Mouse (Mus musculus): ENCODE data around the gene Hpse2. TPM values are rescaled to one million over a fixed set of nuclear protein-coding genes. Genes with fewer than 3 reads are reported as not detected.

Gene Hpse2
- polyA plus RNA-seq, 1 experiment from 2014 or later, result 0.58 TPM

DNA sequence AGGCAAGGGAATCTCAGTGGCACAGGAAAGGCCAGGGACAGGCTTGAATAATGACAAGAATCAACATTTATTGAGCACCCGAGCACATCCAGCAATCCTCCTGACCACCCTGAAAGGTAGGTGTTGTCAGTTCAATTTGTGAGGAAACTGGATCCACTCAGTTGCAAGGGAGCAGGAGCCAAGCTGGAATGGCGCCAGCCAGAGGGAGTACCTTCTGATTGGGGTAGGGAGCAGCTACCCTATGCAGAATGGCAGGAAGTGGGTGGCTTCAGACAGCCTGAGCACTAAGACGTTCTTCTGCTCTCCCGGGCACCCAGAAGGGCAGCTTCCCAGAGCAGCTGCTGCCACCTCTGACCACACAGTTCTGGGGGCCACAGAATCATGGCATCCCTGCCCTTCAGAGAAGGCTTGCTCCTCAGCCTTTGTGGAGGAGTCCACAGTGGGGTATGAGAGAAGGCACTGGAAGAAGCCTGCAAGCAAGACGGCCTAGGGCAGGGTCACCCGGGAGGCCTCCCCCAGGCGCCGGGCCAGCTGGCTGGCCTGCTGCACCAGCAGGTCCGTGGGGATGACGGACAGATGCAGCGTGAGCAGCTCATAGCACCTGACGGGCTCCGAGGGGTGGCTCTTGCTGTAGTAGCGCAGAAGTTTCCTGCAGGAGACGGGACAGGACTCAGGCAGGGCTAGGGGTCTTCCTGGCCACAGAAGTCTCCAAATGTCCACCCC is 632.8 kb downstream of the Hpse2 start:
- H3K9me3 ChIP-seq (ENCODE audit: control insufficient read depth, low read length), result no peaks in the 10 kb centered on the region
- H3K9ac ChIP-seq (ENCODE audit: low read depth, low read length), result no peak overlapping the region
- H3K4me1 ChIP-seq (ENCODE audit: control insufficient read depth, insufficient read depth, low read length), result peaks cover 38% of the 10 kb centered on the region
- no peaks in the 10 kb centered on the region for H3K36me3 ChIP-seq (ENCODE audit: control insufficient read depth, insufficient read depth, low read length)
- H3K4me2 ChIP-seq (replicated peaks; ENCODE audit: low read depth, low read length), result no peak overlapping the region
- no peak overlapping the region for H3K27ac ChIP-seq (ENCODE audit: low read depth, low read length)
- H3K4me3 ChIP-seq (ENCODE audit: low read length), result no peak overlapping the region
- 54% methylated on average over 15 of the region's 15 CpGs for WGBS
- no peaks in the 10 kb centered on the region for H3K27me3 ChIP-seq (ENCODE audit: control insufficient read depth, insufficient read depth, low read length)
- no peak for ATAC-seq (ENCODE audit: low FRiP score, low TSS enrichment)

DNA sequence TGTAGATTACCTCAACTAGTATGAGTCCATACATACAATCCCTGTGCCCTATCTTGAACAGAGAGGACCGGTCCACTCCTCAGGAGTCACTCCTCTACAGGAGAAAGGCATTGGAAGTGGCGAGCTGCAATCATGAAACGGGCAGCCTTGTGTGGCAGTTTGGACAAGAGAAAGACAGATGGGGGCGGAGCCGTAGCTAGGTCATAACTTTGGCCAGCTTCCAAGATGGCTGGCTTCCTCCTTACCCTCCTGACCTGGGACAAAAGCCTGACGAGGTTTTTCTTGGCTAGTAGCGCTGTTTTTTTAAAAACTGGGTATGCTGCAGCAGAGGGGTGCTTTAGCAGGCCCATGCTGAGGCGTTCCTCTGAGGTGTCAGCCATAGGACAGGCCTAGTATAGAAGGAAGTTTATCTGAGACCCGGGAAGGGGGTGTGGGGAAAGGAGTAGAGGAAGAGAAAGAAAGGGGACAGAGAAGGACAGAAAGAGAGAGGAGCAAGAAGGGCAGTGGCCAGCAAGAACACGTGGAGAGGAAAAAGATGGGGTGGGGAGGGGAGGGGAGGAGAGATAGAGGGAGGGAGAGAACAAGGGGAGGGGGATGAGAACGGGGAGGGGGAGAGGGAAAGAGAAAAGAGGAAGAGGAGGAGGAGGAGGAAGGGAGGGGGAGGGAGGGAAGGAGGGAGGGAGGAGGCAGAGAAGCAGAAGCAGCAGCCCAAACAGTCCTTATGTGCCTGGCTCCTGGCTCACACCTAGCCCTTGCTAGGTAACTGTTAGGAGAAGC is 634.8 kb downstream of the Hpse2 start:
- peak overlapping the region; percentile 75 for H3K9ac ChIP-seq (ENCODE audit: low read depth, low read length)

DNA sequence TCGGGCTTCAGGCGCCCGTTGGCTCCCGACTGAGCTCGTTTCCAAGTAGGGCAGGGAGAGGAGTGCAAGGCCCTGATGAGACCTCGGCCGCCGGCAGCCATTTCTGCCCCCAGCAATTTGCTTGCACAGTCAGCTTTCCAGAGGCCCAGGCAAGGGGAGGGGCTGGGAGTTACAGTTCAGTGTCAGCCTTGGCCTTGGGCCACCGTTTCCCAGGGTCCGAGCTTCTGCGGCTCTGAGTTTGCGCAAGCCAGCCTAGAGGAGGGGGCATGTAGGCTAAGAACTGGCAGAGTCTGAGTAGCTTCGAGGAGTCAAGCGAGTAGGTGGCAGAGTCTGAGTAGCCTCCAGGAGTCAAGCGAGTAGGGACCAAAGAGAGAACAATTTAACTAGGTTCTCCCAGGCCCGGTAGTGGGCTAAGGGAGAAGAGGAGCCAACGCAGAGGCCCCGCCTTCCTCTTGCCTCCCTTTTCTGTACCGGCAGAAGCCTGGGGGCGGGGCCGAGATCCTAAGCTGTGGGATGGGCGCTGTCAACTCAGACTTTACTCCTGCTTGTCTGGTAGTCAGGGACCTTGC is 635.7 kb downstream of the Hpse2 start, which contains the start of gene Pyroxd2:
TSS of gene Pyroxd2 (minus strand) at position 413 of the 569 bp plus-strand sequence.
- Histone ChIP-seq H3K4me2 (replicated peaks; ENCODE audit: low read depth, low read length) (peak within 1 kb of the TSS; percentile 63), H3K36me3 (ENCODE audit: control insufficient read depth, insufficient read depth, low read length) (no peaks in the 10 kb centered on the region), H3K27me3 (ENCODE audit: control insufficient read depth, insufficient read depth, low read length) (no peaks in the 10 kb centered on the region), H3K9me3 (ENCODE audit: control insufficient read depth, low read length) (no peaks in the 10 kb centered on the region), H3K27ac (ENCODE audit: low read depth, low read length) (peak within 1 kb of the TSS; percentile 97), H3K9ac (ENCODE audit: low read depth, low read length) (peak within 1 kb of the TSS; percentile 75), H3K4me3 (ENCODE audit: low read length) (peak within 1 kb of the TSS; percentile 36), H3K4me1 (ENCODE audit: control insufficient read depth, insufficient read depth, low read length) (peaks cover 39% of the 10 kb centered on the region)
- WGBS, result 3% methylated on average over 22 of the region's 22 CpGs
- peak; percentile 88 for ATAC-seq (ENCODE audit: low FRiP score, low TSS enrichment)

More for the DNA sequence above, 634.8 kb downstream of the Hpse2 start:
- Histone ChIP-seq H3K4me1 (ENCODE audit: control insufficient read depth, insufficient read depth, low read length) (peaks cover 39% of the 10 kb centered on the region), H3K27me3 (ENCODE audit: control insufficient read depth, insufficient read depth, low read length) (no peaks in the 10 kb centered on the region), H3K4me3 (ENCODE audit: low read length) (no peak overlapping the region; the same call in 1 of the 2 replicates), H3K9me3 (ENCODE audit: control insufficient read depth, low read length) (no peaks in the 10 kb centered on the region), H3K27ac (ENCODE audit: low read depth, low read length) (peak overlapping the region; percentile 97), H3K36me3 (ENCODE audit: control insufficient read depth, insufficient read depth, low read length) (no peaks in the 10 kb centered on the region), H3K4me2 (replicated peaks; ENCODE audit: low read depth, low read length) (peak overlapping the region; percentile 63)
- ATAC-seq (ENCODE audit: low FRiP score, low TSS enrichment), result peak; percentile 32
- 23% methylated on average over 11 of the region's 11 CpGs for WGBS

DNA sequence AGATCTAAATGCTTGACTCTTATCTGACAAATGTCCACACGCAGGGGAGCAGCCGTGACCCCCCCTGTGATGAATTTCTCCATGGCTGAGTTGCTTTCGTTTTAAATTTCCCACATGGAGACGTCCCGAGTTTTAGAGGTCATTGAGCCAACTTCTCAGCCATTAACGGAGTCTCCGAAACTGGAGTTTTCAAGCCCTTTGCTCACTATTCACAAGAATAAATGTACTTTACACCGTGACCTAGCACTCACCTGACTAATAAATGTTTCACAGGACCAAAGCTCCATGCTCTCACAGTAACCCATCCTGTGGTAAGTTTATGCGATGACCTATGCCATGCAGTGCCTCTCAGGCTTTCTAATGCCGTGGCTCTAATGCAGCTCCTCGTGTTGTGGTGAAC is 638.0 kb downstream of the Hpse2 start:
- WGBS, result 57% methylated on average over 11 of the region's 11 CpGs
- no peak for ATAC-seq (ENCODE audit: low FRiP score, low TSS enrichment)
- H3K9me3 ChIP-seq (ENCODE audit: control insufficient read depth, low read length), result no peaks in the 10 kb centered on the region
- H3K4me1 ChIP-seq (ENCODE audit: control insufficient read depth, insufficient read depth, low read length), result peaks cover 36% of the 10 kb centered on the region
- H3K9ac ChIP-seq (ENCODE audit: low read depth, low read length), result no peak overlapping the region
- H3K4me3 ChIP-seq (ENCODE audit: low read length), result no peak overlapping the region
- H3K27me3 ChIP-seq (ENCODE audit: control insufficient read depth, insufficient read depth, low read length), result no peaks in the 10 kb centered on the region
- H3K36me3 ChIP-seq (ENCODE audit: control insufficient read depth, insufficient read depth, low read length), result no peaks in the 10 kb centered on the region
- H3K27ac ChIP-seq (ENCODE audit: low read depth, low read length), result no peak overlapping the region
- H3K4me2 ChIP-seq (replicated peaks; ENCODE audit: low read depth, low read length), result no peak overlapping the region

DNA sequence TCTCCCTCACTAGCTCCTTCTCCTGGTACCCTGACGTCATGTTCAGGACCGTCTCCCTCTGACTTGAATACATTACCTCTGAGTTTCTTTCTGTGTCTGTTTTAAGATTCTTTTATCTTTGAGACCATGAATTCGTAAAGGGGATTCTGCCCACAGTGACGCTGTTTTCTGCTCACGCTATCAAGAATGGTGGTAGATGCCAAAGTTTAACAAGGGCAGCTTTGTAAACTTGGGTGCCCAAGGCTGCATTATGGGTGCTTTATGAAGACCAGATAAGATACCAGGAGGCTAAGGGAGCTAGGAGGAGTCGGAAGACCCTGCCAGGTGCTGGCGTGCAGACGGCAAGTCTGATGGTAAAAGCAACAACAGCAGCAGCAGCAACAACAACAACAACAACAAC is 641.5 kb downstream of the Hpse2 start:
- WGBS, result 91% methylated on average over 8 of the region's 8 CpGs
- Histone ChIP-seq H3K4me3 (ENCODE audit: low read length) (no peak overlapping the region), H3K4me2 (replicated peaks; ENCODE audit: low read depth, low read length) (no peak overlapping the region), H3K27ac (ENCODE audit: low read depth, low read length) (no peak overlapping the region), H3K27me3 (ENCODE audit: control insufficient read depth, insufficient read depth, low read length) (no peaks in the 10 kb centered on the region), H3K9me3 (ENCODE audit: control insufficient read depth, low read length) (no peaks in the 10 kb centered on the region), H3K9ac (ENCODE audit: low read depth, low read length) (no peak overlapping the region), H3K4me1 (ENCODE audit: control insufficient read depth, insufficient read depth, low read length) (peaks cover 20% of the 10 kb centered on the region; the same call in 1 of the 2 replicates), H3K36me3 (ENCODE audit: control insufficient read depth, insufficient read depth, low read length) (no peaks in the 10 kb centered on the region)
- ATAC-seq (ENCODE audit: low FRiP score, low TSS enrichment), result no peak

DNA sequence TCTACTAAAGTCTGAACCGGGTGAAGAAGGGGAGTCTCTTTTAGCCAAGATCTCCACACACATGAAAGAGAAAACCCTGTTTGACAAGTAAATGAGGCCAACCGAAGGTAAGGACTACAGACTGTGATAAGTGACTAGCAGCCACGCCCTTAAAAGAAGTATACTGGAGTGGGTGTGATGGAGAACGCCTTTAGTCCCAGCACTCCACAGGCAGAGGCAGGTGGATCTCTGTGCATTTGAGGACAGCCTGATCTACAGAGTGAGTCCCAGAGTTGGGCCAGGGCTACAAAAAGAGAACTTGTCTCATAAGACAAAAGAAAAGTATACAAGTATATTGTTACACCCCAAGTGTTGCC is 642.3 kb downstream of the Hpse2 start:
- ATAC-seq (ENCODE audit: low FRiP score, low TSS enrichment), result no peak
- Histone ChIP-seq H3K36me3 (ENCODE audit: control insufficient read depth, insufficient read depth, low read length) (no peaks in the 10 kb centered on the region), H3K9me3 (ENCODE audit: control insufficient read depth, low read length) (no peaks in the 10 kb centered on the region), H3K4me2 (replicated peaks; ENCODE audit: low read depth, low read length) (no peak overlapping the region), H3K9ac (ENCODE audit: low read depth, low read length) (no peak overlapping the region), H3K27ac (ENCODE audit: low read depth, low read length) (no peak overlapping the region), H3K4me3 (ENCODE audit: low read length) (no peak overlapping the region), H3K4me1 (ENCODE audit: control insufficient read depth, insufficient read depth, low read length) (peaks cover 17% of the 10 kb centered on the region; the same call in 1 of the 2 replicates), H3K27me3 (ENCODE audit: control insufficient read depth, insufficient read depth, low read length) (no peaks in the 10 kb centered on the region)
- WGBS, result 68% methylated on average over 4 of the region's 4 CpGs

DNA sequence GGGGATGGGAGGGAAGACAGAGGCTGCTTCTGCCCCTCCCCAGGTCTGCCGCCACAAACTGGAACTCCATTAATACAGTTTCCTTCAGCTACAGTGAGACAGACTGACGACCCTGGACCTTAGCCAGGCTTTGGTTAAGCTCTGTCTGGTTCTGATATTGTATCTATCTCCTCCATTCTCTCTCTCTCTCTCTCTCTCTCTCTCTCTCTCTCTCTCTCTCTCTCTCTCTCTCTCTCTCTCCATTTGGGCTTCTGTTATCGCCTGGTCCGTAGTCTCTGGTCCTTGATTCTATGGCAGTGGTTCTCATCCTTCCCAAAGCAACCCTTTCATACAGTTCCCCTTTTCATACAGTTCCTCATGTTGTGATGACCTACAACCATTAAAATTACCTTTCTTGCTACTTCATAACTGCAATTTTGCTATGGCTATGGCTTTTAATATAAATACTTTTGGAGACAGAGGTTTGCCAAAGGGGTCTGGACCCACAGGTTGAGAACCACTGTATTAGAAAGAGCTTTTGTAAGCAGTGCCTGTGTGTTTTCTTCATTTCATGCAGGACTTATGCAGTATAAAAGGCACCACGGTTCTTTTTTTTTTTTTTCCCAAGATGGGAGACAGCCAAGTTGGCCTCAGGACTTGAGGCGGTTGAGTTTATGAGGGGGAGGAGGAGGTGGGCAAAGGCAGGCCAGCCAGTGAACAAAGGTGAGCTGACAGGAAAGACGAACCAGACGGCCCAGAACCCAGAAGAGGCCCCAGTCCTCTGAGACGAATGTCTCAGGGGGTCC is 642.9 kb downstream of the Hpse2 start:
- H3K9ac ChIP-seq (ENCODE audit: low read depth, low read length), result no peak overlapping the region
- 56% methylated on average over 9 of the region's 9 CpGs for WGBS
- no peaks in the 10 kb centered on the region for H3K9me3 ChIP-seq (ENCODE audit: control insufficient read depth, low read length)
- no peaks in the 10 kb centered on the region for H3K27me3 ChIP-seq (ENCODE audit: control insufficient read depth, insufficient read depth, low read length)
- no peak for ATAC-seq (ENCODE audit: low FRiP score, low TSS enrichment)
- H3K36me3 ChIP-seq (ENCODE audit: control insufficient read depth, insufficient read depth, low read length), result no peaks in the 10 kb centered on the region
- no peak overlapping the region for H3K27ac ChIP-seq (ENCODE audit: low read depth, low read length)
- H3K4me3 ChIP-seq (ENCODE audit: low read length), result no peak overlapping the region
- peaks cover 12% of the 10 kb centered on the region; the same call in 1 of the 2 replicates for H3K4me1 ChIP-seq (ENCODE audit: control insufficient read depth, insufficient read depth, low read length)
- H3K4me2 ChIP-seq (replicated peaks; ENCODE audit: low read depth, low read length), result no peak overlapping the region

DNA sequence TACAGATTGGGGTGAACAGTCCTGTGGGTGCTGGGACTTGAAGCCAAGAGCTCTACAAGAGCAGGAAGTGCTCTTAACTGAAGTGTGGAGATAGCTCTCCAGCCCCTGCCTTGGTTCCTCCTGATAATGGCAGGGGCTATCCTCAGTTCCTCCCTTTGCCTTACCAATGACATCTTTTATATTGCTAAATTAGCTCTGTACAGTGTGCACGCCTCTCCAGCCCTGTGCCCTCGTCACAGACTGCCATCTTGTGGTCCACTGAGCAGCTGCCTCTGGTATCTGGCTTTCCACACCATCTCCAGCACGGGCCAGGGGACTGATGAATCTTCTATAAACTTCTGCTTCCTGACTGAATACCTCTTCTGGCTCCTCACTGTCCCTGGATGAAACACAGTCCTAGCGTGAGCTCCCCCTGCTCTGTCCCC is 644.0 kb downstream of the Hpse2 start:
- ATAC-seq (ENCODE audit: low FRiP score, low TSS enrichment), result peak; percentile 83

More for the DNA sequence above, 644.0 kb downstream of the Hpse2 start:
- Histone ChIP-seq H3K4me1 (ENCODE audit: control insufficient read depth, insufficient read depth, low read length) (peaks cover 7% of the 10 kb centered on the region; the same call in 1 of the 2 replicates), H3K9ac (ENCODE audit: low read depth, low read length) (no peak overlapping the region; the same call in 1 of the 2 replicates), H3K27me3 (ENCODE audit: control insufficient read depth, insufficient read depth, low read length) (no peaks in the 10 kb centered on the region), H3K4me2 (replicated peaks; ENCODE audit: low read depth, low read length) (no peak overlapping the region), H3K9me3 (ENCODE audit: control insufficient read depth, low read length) (no peaks in the 10 kb centered on the region), H3K27ac (ENCODE audit: low read depth, low read length) (no peak overlapping the region), H3K4me3 (ENCODE audit: low read length) (no peak overlapping the region), H3K36me3 (ENCODE audit: control insufficient read depth, insufficient read depth, low read length) (no peaks in the 10 kb centered on the region)
- WGBS, result 24% methylated on average over 4 of the region's 4 CpGs
